Mouse (Mus musculus) hindbrain, embryonic 16.5 days (tissue): ENCODE data around the gene Pik3c2g. TPM values are rescaled to one million over a fixed set of nuclear protein-coding genes. Genes with fewer than 3 reads are reported as not detected.

Source experiments
- ATAC-seq: fragments of 200-750 bp; cut with Nextera tagmentation; 2 replicates; pipeline ENCODE4 v1.8.0; 2017; ENCODE audit warnings: moderate TSS enrichment, moderate library complexity
- H3K27ac ChIP-seq: fragments of 300-500 bp; sonication (generic); 2 replicates; pipeline ENCODE4 v1.5.1; 2014; ENCODE audit warnings: low read depth, mild to moderate bottlenecking, control low read depth, low read length, moderate library complexity
- H3K27me3 ChIP-seq: fragments of 300-500 bp; sonication (generic); replicated peaks from 2 replicates; pipeline ENCODE4 v1.6.1; 2014; ENCODE audit warnings: low read length; ENCODE audit not compliant: control insufficient read depth, insufficient read depth
- H3K36me3 ChIP-seq: fragments of 300-500 bp; sonication (generic); 2 replicates; pipeline ENCODE4 v1.6.1; 2014; ENCODE audit warnings: mild to moderate bottlenecking, low read length, moderate library complexity, mixed read lengths; ENCODE audit not compliant: control insufficient read depth, insufficient read depth
- H3K4me1 ChIP-seq: fragments of 300-500 bp; sonication (generic); 2 replicates; pipeline ENCODE4 v1.6.1; 2014; ENCODE audit warnings: low read depth, low read length; ENCODE audit not compliant: control insufficient read depth, insufficient read depth
- H3K4me2 ChIP-seq: fragments of 300-500 bp; sonication (generic); 2 replicates; pipeline ENCODE4 v1.6.1; 2014; ENCODE audit warnings: mild to moderate bottlenecking, low read length, control low read depth, moderate library complexity
- H3K4me3 ChIP-seq: fragments of 300-500 bp; sonication (generic); 2 replicates; pipeline ENCODE4 v1.5.1; 2014; ENCODE audit warnings: mild to moderate bottlenecking, low read length, control low read depth, moderate library complexity
- H3K9ac ChIP-seq: fragments of 300-500 bp; sonication (generic); 2 replicates; pipeline ENCODE4 v1.6.1; 2014; ENCODE audit warnings: low read depth, mild to moderate bottlenecking, control low read depth, low read length, moderate library complexity
- H3K9me3 ChIP-seq: fragments of 300-500 bp; sonication (generic); 2 replicates; pipeline ENCODE4 v1.6.1; 2014; ENCODE audit warnings: mild to moderate bottlenecking, low read length, moderate library complexity; ENCODE audit not compliant: control insufficient read depth
- WGBS: fragments of 180-500 bp; shearing (Covaris S2); extraction: QIAGEN DNeasy Blood & Tissue Kit; methylation state at CpG from one replicate; pipeline ENCODE4 v1.1.7; 2014; 5-methylcytosine and 5-hydroxymethylcytosine counted together
- polyA plus RNA-seq: library from polyadenylated mRNA; unstranded; fragments of >200 nt; fragmentation: Nextera tagmentation; extraction: Ambion mirVana; gene quantifications from 2 replicates; pipeline ENCODE4 v1.2.1, GENCODE M21; 2015

Gene Pik3c2g
- polyA plus RNA-seq, 1 experiment from 2014 or later, result 0.65 TPM

- WGBS, result 72% methylated on average over 2 of the region's 2 CpGs
- Histone ChIP-seq H3K4me3 (no peak overlapping the region), H3K36me3 (no peaks in the 10 kb centered on the region), H3K9ac (no peak overlapping the region), H3K27ac (no peak overlapping the region), H3K4me2 (no peak overlapping the region), H3K27me3 (no peaks in the 10 kb centered on the region), H3K9me3 (no peaks in the 10 kb centered on the region), H3K4me1 (no peaks in the 10 kb centered on the region)
- ATAC-seq, result no peak
These were observed 193.0 kb downstream of the Pik3c2g start for GRCm38 (mm10) chr6:139780028-139780427.

GRCm38 (mm10) chr6:139789479-139789878, 202.5 kb downstream of the Pik3c2g start:
- no peak for ATAC-seq
- no peaks in the 10 kb centered on the region for H3K27me3 ChIP-seq
- 66% methylated on average over 4 of the region's 4 CpGs for WGBS
- no peaks in the 10 kb centered on the region for H3K36me3 ChIP-seq
- H3K4me2 ChIP-seq, result no peak overlapping the region
- H3K9me3 ChIP-seq, result no peaks in the 10 kb centered on the region
- H3K4me3 ChIP-seq, result no peak overlapping the region
- no peaks in the 10 kb centered on the region for H3K4me1 ChIP-seq
- H3K27ac ChIP-seq, result no peak overlapping the region
- H3K9ac ChIP-seq, result no peak overlapping the region

GRCm38 (mm10) chr6:139799541-139800226, 212.7 kb downstream of the Pik3c2g start:
- Histone ChIP-seq H3K4me2 (no peak overlapping the region), H3K9me3 (no peaks in the 10 kb centered on the region), H3K4me3 (no peak overlapping the region), H3K27ac (no peak overlapping the region), H3K36me3 (no peaks in the 10 kb centered on the region), H3K9ac (no peak overlapping the region), H3K27me3 (no peaks in the 10 kb centered on the region), H3K4me1 (no peaks in the 10 kb centered on the region; the same call in 1 of the 2 replicates)
- no peak for ATAC-seq
- 57% methylated on average over 8 of the region's 8 CpGs for WGBS

- H3K4me2 ChIP-seq, result no peak overlapping the region
- H3K27ac ChIP-seq, result no peak overlapping the region
- no peaks in the 10 kb centered on the region for H3K4me1 ChIP-seq
- no peaks in the 10 kb centered on the region for H3K9me3 ChIP-seq
- H3K36me3 ChIP-seq, result no peaks in the 10 kb centered on the region
- no peaks in the 10 kb centered on the region for H3K27me3 ChIP-seq
- WGBS, result 57% methylated on average over 8 of the region's 8 CpGs
- no peak for ATAC-seq
- H3K4me3 ChIP-seq, result no peak overlapping the region
- no peak overlapping the region for H3K9ac ChIP-seq
These were observed 234.9 kb downstream of the Pik3c2g start for GRCm38 (mm10) chr6:139821916-139822315.

GRCm38 (mm10) chr6:139838239-139838638, 251.2 kb downstream of the Pik3c2g start:
- no peaks in the 10 kb centered on the region for H3K9me3 ChIP-seq
- H3K36me3 ChIP-seq, result no peaks in the 10 kb centered on the region
- H3K4me1 ChIP-seq, result no peaks in the 10 kb centered on the region
- no peak overlapping the region for H3K27ac ChIP-seq
- no peak overlapping the region for H3K4me3 ChIP-seq
- 75% methylated on average over 6 of the region's 6 CpGs for WGBS
- no peaks in the 10 kb centered on the region for H3K27me3 ChIP-seq
- H3K9ac ChIP-seq, result no peak overlapping the region
- ATAC-seq, result peak; percentile 65; the same call in 1 of the 2 replicates
- H3K4me2 ChIP-seq, result no peak overlapping the region

GRCm38 (mm10) chr6:139838713-139839112, 251.7 kb downstream of the Pik3c2g start:
- Histone ChIP-seq H3K27ac (no peak overlapping the region), H3K4me3 (no peak overlapping the region), H3K9me3 (no peaks in the 10 kb centered on the region), H3K27me3 (no peaks in the 10 kb centered on the region), H3K4me2 (no peak overlapping the region), H3K4me1 (no peaks in the 10 kb centered on the region), H3K36me3 (no peaks in the 10 kb centered on the region), H3K9ac (no peak overlapping the region)
- ATAC-seq, result no peak
- WGBS, result 90% methylated on average over 3 of the region's 3 CpGs

GRCm38 (mm10) chr6:139839907-139840306, 252.9 kb downstream of the Pik3c2g start:
- Histone ChIP-seq H3K9ac (no peak overlapping the region), H3K4me2 (no peak overlapping the region), H3K27me3 (no peaks in the 10 kb centered on the region), H3K4me3 (no peak overlapping the region), H3K9me3 (no peaks in the 10 kb centered on the region), H3K4me1 (no peaks in the 10 kb centered on the region), H3K36me3 (no peaks in the 10 kb centered on the region), H3K27ac (no peak overlapping the region)
- 74% methylated on average over 7 of the region's 7 CpGs for WGBS
- ATAC-seq, result no peak

GRCm38 (mm10) chr6:139841272-139841671, 254.3 kb downstream of the Pik3c2g start:
- Histone ChIP-seq H3K9ac (no peak overlapping the region), H3K4me2 (no peak overlapping the region), H3K27me3 (no peaks in the 10 kb centered on the region), H3K36me3 (no peaks in the 10 kb centered on the region), H3K27ac (no peak overlapping the region), H3K9me3 (no peaks in the 10 kb centered on the region), H3K4me3 (no peak overlapping the region), H3K4me1 (no peaks in the 10 kb centered on the region)
- 95% methylated on average over 8 of the region's 8 CpGs for WGBS
- no peak for ATAC-seq

- WGBS, result 100% methylated on average over 1 of the region's 1 CpGs
- H3K9ac ChIP-seq, result no peak overlapping the region
- H3K9me3 ChIP-seq, result no peaks in the 10 kb centered on the region
- no peaks in the 10 kb centered on the region for H3K36me3 ChIP-seq
- no peak overlapping the region for H3K4me2 ChIP-seq
- H3K4me3 ChIP-seq, result no peak overlapping the region
- H3K4me1 ChIP-seq, result no peaks in the 10 kb centered on the region
- no peaks in the 10 kb centered on the region for H3K27me3 ChIP-seq
- no peak overlapping the region for H3K27ac ChIP-seq
- no peak for ATAC-seq
These were observed 255.6 kb downstream of the Pik3c2g start for GRCm38 (mm10) chr6:139842626-139843025.
